Mouse (Mus musculus) naive thymus-derived CD4-positive, alpha-beta T cell, adult 2 months (primary cell): ENCODE measurements at regions not wholly inside any gene's neighbourhood (a gene's known extent, or its start where the extent isn't known, plus 50 kb on each side); places are given as distances from the start of the nearest gene placed in this dataset.
"Not testable (repeated sequence)": the region's sequence is repeated elsewhere in the genome, so short reads cannot be mapped to it uniquely, and the experiment has no call there.

ENCODE experiments used
- DNase-seq: peaks from one replicate; pipeline ENCODE4 v3.0.0-alpha.2; 2011; ENCODE audit warnings: low read depth

GRCm38 (mm10) chr10:26139100-26140093 lies 60.5 kb upstream of the Tmem200a start:
- DNase-seq, result peak; percentile 50

DNA sequence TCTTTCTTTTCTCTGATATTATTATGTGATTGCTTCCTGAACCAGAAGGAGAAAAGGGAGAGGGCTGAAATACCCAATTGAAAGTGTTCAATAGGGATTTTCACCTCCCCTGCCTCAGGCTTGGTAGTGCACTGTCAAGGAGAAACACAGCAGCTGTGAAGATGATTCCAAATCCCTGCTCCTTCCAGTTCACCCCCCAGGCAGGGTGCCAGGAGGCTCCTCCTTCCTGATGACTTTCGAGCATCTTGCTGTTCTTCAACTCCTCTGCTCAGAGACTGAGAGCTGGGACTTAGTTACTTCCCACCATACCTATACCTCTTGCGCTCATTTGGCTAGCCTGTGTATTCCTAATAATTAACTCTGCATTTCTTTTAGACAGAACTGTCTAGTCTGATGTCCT lies 73.7 kb upstream of the Tmem200a start:
- no peak for DNase-seq

- no peak for DNase-seq
Observed at GRCm38 (mm10) chr10:26158786-26159185, 70.7 kb upstream of the Samd3 start.

GRCm38 (mm10) chr10:26161139-26161538 lies 68.4 kb upstream of the Samd3 start:
- not testable (repeated sequence) for DNase-seq

GRCm38 (mm10) chr10:26164531-26164930 lies 65.0 kb upstream of the Samd3 start:
- DNase-seq, result no peak

DNA sequence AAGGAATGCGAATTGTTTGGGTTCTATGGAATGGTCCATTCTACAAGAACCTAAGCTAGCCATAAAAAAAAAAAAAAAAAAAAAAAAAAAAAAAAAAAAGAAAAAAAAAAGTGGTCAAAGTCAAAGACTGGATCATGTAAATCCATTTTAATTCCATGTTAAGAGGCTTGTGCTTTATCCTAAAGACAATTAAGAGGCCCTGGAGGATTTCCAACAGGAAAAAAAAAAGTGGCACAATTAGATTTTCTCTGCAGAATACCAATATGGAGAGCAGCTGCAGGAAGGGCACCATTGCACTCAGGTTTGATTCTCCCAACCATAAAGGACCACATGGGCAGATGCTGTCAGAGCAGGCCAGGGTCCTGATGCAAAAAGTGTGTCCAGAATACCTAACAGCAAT lies 51.9 kb upstream of the Samd3 start:
- DNase-seq, result no peak

DNA sequence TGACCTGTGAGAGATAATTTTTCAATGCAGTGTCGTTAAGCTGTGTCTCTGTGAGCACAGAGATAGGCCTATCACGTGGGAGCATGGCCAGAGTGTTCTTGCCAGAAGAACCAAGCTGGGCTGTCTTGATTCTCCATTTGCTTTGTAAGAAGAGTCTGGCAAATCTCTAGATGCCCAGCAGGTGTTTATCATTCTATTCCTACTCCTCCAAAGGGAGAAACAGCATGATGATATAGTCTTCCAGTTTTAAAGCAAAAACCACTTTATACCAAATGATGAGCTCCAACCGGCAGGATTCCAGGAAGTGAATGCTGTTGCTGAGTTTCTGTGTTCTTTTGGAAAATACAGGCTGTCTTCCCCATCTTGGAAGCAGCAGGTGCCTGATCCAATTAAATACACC lies 51.2 kb upstream of the Samd3 start:
- no peak for DNase-seq
